Mouse (Mus musculus) bone marrow, adult 2 months (tissue): ENCODE data around the gene Selenoi.

ENCODE experiments used
- CTCF ChIP-seq: fragments of 200-500 bp; IDR thresholded peaks from 2 replicates; pipeline ENCODE4 v1.5.1; 2011; ENCODE audit warnings: low read length, control low read depth; ENCODE audit not compliant: control insufficient read depth, insufficient read depth
- POLR2A ChIP-seq: fragments of 200-500 bp; IDR thresholded peaks from 2 replicates; pipeline ENCODE4 v1.6.1; 2011; ENCODE audit warnings: low read depth, mild to moderate bottlenecking, control low read depth, low read length, borderline replicate concordance; ENCODE audit not compliant: control insufficient read depth

DNA sequence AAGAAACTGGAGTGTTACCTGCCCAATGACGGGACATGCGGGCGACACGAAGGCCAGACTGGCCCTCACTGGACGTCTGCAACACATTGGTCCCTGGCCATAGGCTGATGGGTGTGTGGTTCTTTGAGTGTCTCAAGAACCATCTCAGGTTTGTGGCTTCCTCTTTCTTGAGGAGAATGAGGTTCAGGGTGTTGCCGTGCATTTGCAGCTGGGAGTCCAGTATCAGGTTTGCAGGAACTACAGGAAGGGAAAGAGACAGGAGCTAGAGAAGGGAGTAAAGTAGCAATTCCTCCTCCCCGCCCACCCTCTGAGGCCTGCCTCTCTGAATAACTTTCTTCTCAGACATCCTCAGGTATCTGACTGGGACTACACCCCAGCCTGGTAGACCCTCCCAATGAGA is 30.2 kb upstream of the Selenoi start:
- TF ChIP-seq CTCF, result no peak
- TF ChIP-seq POLR2A, result no peak
